Mouse (Mus musculus) forebrain, embryonic 10.5 days (tissue): Measurements from ENCODE around the gene Zyg11b. TPM values are rescaled to one million over a fixed set of nuclear protein-coding genes. Genes with fewer than 3 reads are reported as not detected.

Source experiments
- DNase-seq: peaks from one replicate; pipeline ENCODE4 v3.0.0-alpha.2; 2017; ENCODE audit warnings: low spot score; ENCODE audit errors: extremely low spot score
- H3K27ac ChIP-seq: fragments of 300-500 bp; sonication (generic); 2 replicates; pipeline ENCODE4 v1.5.1; 2016; ENCODE audit warnings: mild to moderate bottlenecking
- H3K27me3 ChIP-seq: fragments of 300-500 bp; sonication (generic); 2 replicates; pipeline ENCODE4 v1.6.1; 2016; ENCODE audit warnings: mild to moderate bottlenecking; ENCODE audit not compliant: poor library complexity, severe bottlenecking
- H3K36me3 ChIP-seq: fragments of 300-500 bp; sonication (generic); replicated peaks from 2 replicates; pipeline ENCODE4 v1.6.1; 2016; ENCODE audit warnings: mild to moderate bottlenecking, moderate library complexity
- H3K4me1 ChIP-seq: fragments of 300-500 bp; sonication (generic); 2 replicates; pipeline ENCODE4 v1.6.1; 2016
- H3K4me3 ChIP-seq: fragments of 300-500 bp; sonication (generic); 2 replicates; pipeline ENCODE4 v1.5.1; 2016; ENCODE audit warnings: mild to moderate bottlenecking, moderate library complexity
- H3K9me3 ChIP-seq: fragments of 300-500 bp; sonication (generic); 2 replicates; pipeline ENCODE4 v1.6.1; 2016; ENCODE audit warnings: mild to moderate bottlenecking, moderate library complexity
- WGBS: fragments of 180-500 bp; shearing (Covaris S2); methylation state at CpG from one replicate; pipeline ENCODE4 v1.1.7; 2016; 5-methylcytosine and 5-hydroxymethylcytosine counted together
- polyA plus RNA-seq: library from polyadenylated mRNA; unstranded; fragments of >200 nt; fragmentation: Nextera tagmentation; extraction: Ambion mirVana; gene quantifications from 2 replicates; pipeline ENCODE4 v1.2.1, GENCODE M21; 2016

Zyg11b gene
- polyA plus RNA-seq, 1 experiment from 2014 or later: 13.5 TPM

DNA sequence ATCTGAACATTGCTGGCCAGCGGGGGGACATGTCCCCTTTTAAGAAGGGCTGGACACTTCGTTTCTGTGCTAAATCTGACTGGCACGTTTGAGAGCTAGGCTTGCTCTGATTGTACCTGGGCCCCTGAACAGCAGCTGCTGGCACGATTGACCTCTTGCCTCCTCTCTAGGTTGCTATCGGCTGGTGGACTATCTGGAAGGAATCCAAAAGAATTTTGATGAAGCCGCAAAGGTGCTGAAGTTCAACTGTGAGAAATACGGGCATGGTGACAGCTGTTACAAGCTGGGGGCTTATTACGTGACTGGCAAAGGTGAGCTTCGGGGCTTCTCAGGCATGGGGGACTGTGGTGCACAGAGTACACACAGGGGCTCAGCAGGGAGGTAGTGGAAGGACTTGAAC lies 31.1 kb upstream of the Zyg11b start:
- DNase-seq: no peak
- Histone ChIP-seq H3K9me3 (no peaks in the 10 kb centered on the region), H3K4me1 (peaks cover 14% of the 10 kb centered on the region), H3K4me3 (no peak overlapping the region), H3K27me3 (no peaks in the 10 kb centered on the region), H3K36me3 (peaks cover 76% of the 10 kb centered on the region), H3K27ac (no peak overlapping the region)
- WGBS: 96% methylated on average over 9 of the region's 9 CpGs

- Histone ChIP-seq H3K36me3 (peaks cover 54% of the 10 kb centered on the region), H3K4me3 (no peak overlapping the region), H3K9me3 (no peaks in the 10 kb centered on the region), H3K27ac (no peak overlapping the region), H3K4me1 (peaks cover 15% of the 10 kb centered on the region), H3K27me3 (no peaks in the 10 kb centered on the region)
- WGBS: 97% methylated on average over 6 of the region's 6 CpGs
- DNase-seq: no peak
Observed at GRCm38 (mm10) chr4:108329840-108330239, 28.9 kb upstream of the Zyg11b start.

GRCm38 (mm10) chr4:108327730-108328484 lies 27.0 kb upstream of the Zyg11b start, which contains the start of gene Coa7:
Gene Coa7, plus strand, starts transcription at chr4:108328140.
- peak; percentile 99 for DNase-seq
- Histone ChIP-seq H3K4me1 (peaks cover 15% of the 10 kb centered on the region), H3K27me3 (no peaks in the 10 kb centered on the region), H3K9me3 (no peaks in the 10 kb centered on the region), H3K36me3 (peaks cover 34% of the 10 kb centered on the region), H3K27ac (peak within 1 kb of the TSS; percentile 94), H3K4me3 (peak within 1 kb of the TSS; percentile 81)
- 1% methylated on average over 45 of the region's 45 CpGs for WGBS

- peak overlapping the region; percentile 94 for H3K27ac ChIP-seq
- no peaks in the 10 kb centered on the region for H3K27me3 ChIP-seq
- peaks cover 15% of the 10 kb centered on the region for H3K4me1 ChIP-seq
- no peaks in the 10 kb centered on the region for H3K9me3 ChIP-seq
- peak overlapping the region; percentile 81 for H3K4me3 ChIP-seq
- DNase-seq: no peak
- 45% methylated on average over 6 of the region's 6 CpGs for WGBS
- peaks cover 27% of the 10 kb centered on the region for H3K36me3 ChIP-seq
Observed at GRCm38 (mm10) chr4:108327071-108327579, 26.2 kb upstream of the Zyg11b start.

- no peak for DNase-seq
- H3K9me3 ChIP-seq: no peaks in the 10 kb centered on the region
- 74% methylated on average over 5 of the region's 5 CpGs for WGBS
Observed at GRCm38 (mm10) chr4:108323588-108323987, 22.7 kb upstream of the Zyg11b start.

DNA sequence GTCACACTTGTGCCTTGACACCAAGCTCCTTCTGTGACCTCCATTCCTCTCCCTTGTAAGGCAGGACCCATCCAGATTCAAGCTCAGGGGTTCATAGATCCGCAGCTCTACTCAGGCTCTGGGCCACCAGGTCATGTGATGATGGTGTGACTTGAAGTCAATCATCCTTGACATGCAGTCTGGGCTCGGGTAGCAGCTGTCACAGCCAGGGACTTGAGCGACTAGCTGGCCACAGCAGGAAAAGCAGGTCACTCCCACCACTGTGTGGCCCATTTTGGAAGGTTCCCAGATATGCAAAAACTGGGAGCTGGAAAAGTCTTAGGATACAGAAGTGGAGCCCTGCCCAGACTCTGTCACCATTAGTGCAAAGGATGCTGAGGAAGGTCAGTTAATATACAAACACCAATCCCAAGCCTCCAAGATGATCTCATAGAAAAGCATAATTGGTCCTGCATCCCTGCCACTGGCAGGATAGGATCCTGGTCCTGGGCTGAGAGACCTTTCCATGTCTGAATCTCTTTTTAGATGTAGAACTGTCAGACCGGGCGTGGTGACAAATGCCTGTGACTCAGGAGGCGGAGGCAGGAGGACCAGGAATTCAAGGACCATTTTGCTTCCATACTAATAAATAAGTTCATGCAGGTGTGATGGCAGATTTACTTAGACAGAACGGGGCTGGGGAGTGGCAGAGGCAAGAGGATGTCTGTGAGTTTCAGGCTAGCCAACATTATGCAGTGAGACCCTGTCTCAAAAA lies 19.9 kb upstream of the Zyg11b start:
- Histone ChIP-seq H3K4me3 (no peak overlapping the region), H3K36me3 (no peaks in the 10 kb centered on the region), H3K27ac (no peak overlapping the region), H3K4me1 (no peaks in the 10 kb centered on the region), H3K9me3 (no peaks in the 10 kb centered on the region), H3K27me3 (no peaks in the 10 kb centered on the region)
- DNase-seq: no peak
- WGBS: 87% methylated on average over 7 of the region's 7 CpGs

More at GRCm38 (mm10) chr4:108323588-108323987, 22.7 kb upstream of the Zyg11b start:
- Histone ChIP-seq H3K36me3 (no peaks in the 10 kb centered on the region), H3K27me3 (no peaks in the 10 kb centered on the region), H3K27ac (no peak overlapping the region), H3K4me3 (no peak overlapping the region), H3K4me1 (peaks cover 11% of the 10 kb centered on the region)

DNA sequence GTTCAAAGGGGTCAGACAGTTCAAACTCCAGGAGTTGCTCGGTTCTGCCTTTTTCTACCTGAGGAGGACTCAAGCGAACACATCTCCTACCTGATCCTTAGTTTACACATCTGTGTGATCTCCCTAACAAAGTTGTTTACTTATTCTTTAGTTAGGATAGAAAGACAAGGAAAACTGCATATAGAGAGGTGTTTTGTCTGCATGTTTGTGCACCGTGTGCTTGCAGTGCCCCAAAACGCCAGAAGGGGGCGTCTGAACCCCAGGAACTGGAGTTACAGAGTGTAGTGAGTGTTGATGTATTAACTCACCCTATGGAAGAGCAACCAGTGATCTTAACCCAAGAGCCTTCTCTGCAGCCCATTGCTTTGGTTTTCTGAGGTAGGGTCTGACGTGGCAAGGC lies 18.9 kb upstream of the Zyg11b start:
- Histone ChIP-seq H3K4me3 (no peak overlapping the region), H3K4me1 (no peaks in the 10 kb centered on the region), H3K9me3 (no peaks in the 10 kb centered on the region), H3K27me3 (no peaks in the 10 kb centered on the region), H3K27ac (no peak overlapping the region), H3K36me3 (no peaks in the 10 kb centered on the region)
- 72% methylated on average over 6 of the region's 6 CpGs for WGBS
- no peak for DNase-seq

- no peaks in the 10 kb centered on the region for H3K9me3 ChIP-seq
- no peaks in the 10 kb centered on the region for H3K4me1 ChIP-seq
- no peaks in the 10 kb centered on the region for H3K36me3 ChIP-seq
- H3K27me3 ChIP-seq: no peaks in the 10 kb centered on the region
- WGBS: 78% methylated on average over 8 of the region's 8 CpGs
- DNase-seq: no peak
- no peak overlapping the region for H3K27ac ChIP-seq
- H3K4me3 ChIP-seq: no peak overlapping the region
Observed at GRCm38 (mm10) chr4:108318649-108319615, 18.0 kb upstream of the Zyg11b start.

- Histone ChIP-seq H3K4me1 (no peaks in the 10 kb centered on the region), H3K9me3 (no peaks in the 10 kb centered on the region), H3K27ac (no peak overlapping the region), H3K4me3 (no peak overlapping the region), H3K27me3 (no peaks in the 10 kb centered on the region), H3K36me3 (no peaks in the 10 kb centered on the region)
- no peak for DNase-seq
- WGBS: 85% methylated on average over 12 of the region's 12 CpGs
Observed at GRCm38 (mm10) chr4:108317656-108318605, 17.0 kb upstream of the Zyg11b start.

- Histone ChIP-seq H3K27me3 (no peaks in the 10 kb centered on the region), H3K36me3 (no peaks in the 10 kb centered on the region), H3K4me1 (no peaks in the 10 kb centered on the region), H3K4me3 (no peak overlapping the region), H3K27ac (no peak overlapping the region), H3K9me3 (no peaks in the 10 kb centered on the region; the same call in 1 of the 2 replicates)
- WGBS: 74% methylated on average over 5 of the region's 5 CpGs
- no peak for DNase-seq
Observed at GRCm38 (mm10) chr4:108314041-108314440, 13.1 kb upstream of the Zyg11b start.

DNA sequence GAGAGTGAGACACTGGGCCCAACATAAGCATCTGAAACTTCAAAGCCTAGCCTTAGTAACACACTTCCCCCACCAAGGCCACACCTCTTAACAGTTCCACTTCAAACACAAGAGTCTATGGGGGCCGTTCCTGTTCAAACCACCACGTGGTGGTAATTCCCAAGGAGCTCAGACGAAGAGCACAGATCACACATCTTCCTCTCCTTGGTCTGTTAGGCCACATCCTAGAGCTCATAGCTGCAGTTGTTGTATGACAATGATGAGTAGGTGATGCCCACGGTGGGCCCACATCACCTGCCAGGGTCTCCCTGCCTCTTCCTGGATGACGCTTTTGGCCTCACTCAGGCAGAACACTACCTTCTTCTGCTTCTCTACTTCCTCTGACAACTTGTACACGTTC lies 9.8 kb upstream of the Zyg11b start:
- Histone ChIP-seq H3K9me3 (peaks cover 6% of the 10 kb centered on the region; the same call in 1 of the 2 replicates), H3K27me3 (no peaks in the 10 kb centered on the region), H3K36me3 (no peaks in the 10 kb centered on the region), H3K4me1 (no peaks in the 10 kb centered on the region), H3K4me3 (no peak overlapping the region), H3K27ac (no peak overlapping the region)
- DNase-seq: no peak
- WGBS: 85% methylated on average over 6 of the region's 6 CpGs
